Mouse (Mus musculus): ENCODE data around the gene Tas1r1.
A peak's percentile ranks its signal among the peaks of the same experiment; 100 is the strongest.
"Not testable (repeated sequence)": the region's sequence is repeated elsewhere in the genome, so short reads cannot be mapped to it uniquely, and the experiment has no call there.

The Tas1r1 gene

GRCm38 (mm10) chr4:152043171-152043570 lies 4.8 kb upstream of the Tas1r1 start:
- no peak for DNase-seq (ENCODE audit: low spot score in 2 of 2)

DNA sequence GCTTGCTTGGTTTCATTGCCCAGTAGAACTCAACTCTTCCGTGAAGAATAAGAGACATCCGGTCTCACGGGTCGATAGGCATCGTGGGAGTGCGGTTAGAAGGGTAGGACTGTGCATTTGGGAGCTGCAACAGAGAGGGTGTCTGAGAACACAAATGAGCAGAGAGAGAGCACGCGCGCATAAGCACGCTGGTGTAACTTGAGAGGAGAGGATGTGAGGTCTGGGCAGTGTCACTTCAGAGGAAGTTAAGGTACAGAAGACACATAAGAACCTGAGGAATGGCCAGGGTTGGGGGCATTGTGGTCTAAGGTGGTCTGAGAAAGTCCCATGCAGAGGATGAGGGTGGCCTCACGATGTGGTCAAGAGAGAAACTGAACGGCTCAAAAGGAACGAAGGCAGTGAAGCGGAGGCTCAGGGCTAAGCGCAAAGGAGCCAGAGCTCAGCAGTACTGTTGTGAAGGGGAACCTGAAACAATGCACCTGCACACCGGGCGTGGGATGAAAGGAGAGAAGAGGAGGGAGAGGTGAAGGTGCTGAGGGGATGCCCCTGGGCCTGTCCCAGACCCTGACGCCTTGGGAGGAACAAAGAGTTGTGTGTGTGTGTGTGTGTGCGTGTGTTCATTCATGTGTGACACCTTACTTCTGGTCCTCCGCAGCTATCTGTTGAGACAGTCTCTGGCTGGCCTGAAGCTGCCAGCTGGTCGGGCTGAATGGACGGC lies 3.7 kb upstream of the Tas1r1 start:
- DNase-seq (ENCODE audit: low spot score in 2 of 2), result no peak

- DNase-seq (ENCODE audit: low spot score in 2 of 2), result no peak
Measured at GRCm38 (mm10) chr4:152039831-152040310, 1.5 kb upstream of the Tas1r1 start.

GRCm38 (mm10) chr4:152038985-152039830 lies 840 bp upstream of the Tas1r1 start, which contains the start of gene Nol9:
Nol9 (plus strand) TSS chr4:152039321.
- peak; percentile 93 to 99 for DNase-seq (ENCODE audit: low spot score in 2 of 2)

DNA sequence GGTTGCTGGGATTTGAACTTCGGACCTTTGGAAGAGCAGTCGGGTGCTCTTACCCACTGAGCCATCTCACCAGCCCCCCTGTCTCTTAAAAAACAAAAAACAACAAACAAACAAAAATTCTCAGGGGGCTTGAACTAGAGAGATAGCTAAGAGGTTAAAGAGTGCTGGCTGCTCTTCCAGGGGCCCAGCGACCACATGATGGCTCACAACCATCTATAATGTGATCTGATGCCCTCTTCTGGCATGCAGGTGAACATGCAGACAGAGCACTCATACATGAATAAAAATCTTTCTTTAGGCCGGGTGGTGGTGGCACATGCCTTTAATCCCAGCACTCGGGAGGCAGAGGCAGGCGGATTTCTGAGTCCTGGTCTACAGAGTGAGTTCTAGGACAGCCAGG lies 1.9 kb downstream of the Tas1r1 start:
- not testable (repeated sequence) for DNase-seq (ENCODE audit: low spot score in 2 of 2)

DNA sequence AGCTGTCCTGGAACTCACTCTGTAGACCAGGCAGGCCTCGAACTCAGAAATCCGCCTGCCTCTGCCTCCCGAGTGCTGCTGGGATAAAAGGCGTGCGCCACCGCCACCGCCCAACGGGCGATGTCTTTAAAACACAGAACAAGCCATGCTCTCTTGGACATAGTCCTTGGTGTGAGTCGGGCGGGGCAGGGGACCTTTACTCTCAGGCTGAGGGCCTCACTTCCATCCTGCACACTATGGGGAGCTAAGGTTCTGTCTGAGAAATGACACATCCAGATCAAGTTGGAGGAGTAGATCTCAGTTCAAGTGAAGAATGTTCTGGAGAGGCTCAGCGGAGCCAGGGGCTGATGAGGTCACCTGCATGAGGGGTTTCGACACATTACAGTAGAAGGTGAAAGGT lies 5.4 kb downstream of the Tas1r1 start:
- no peak for DNase-seq (ENCODE audit: low spot score in 2 of 2)

GRCm38 (mm10) chr4:152029997-152030396 lies 8.4 kb downstream of the Tas1r1 start:
- DNase-seq (ENCODE audit: low spot score in 2 of 2), result no peak

DNA sequence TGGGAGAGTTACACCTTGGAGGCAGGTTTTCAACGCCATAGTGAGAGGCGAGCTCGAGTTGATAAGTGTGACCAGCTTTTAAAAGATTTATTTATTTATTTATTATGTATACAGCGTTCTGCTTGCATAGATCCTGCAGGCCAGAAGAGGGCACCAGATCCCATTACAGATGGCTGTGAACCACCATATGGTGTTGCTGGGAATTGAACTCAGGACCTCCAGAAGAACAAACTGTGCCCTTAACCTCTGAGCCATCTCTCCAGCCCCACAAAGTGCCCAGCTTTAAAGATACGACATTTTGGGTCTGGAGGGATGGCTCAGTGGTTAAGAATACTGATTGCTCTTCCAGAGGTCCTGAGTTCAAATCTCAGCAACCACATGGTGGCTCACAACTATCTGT lies 9.3 kb downstream of the Tas1r1 start:
- DNase-seq (ENCODE audit: low spot score in 2 of 2), result no peak

- DNase-seq (ENCODE audit: low spot score in 2 of 2), result no peak
Measured at GRCm38 (mm10) chr4:152028456-152028855, 9.9 kb downstream of the Tas1r1 start.

DNA sequence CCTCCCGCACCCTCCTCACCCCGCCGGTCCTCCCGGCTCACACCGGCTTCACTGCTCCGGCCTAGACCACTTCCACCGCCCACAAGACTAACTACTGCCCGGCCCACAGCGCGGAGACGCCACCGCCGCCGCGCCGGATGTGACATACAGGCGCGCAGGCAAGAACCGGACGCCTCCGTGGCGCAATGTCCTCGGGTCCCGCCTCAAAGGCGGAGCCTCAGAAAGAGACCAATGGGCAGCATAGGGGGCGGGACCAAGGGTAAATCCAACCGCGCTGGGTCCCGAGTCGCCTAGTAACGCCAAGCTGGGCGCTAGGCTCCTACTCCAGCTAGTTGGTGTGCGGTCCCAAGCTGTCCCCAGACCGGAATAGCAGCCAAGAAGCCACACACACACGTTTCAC lies 10.8 kb downstream of the Tas1r1 start, which contains the start of gene Zbtb48:
Gene Zbtb48 (minus strand): TSS at position 148 of the 400 bp plus-strand sequence.
- peak; percentile 95 to 96 for DNase-seq (ENCODE audit: low spot score in 2 of 2)

GRCm38 (mm10) chr4:152026751-152027508 lies 11.4 kb downstream of the Tas1r1 start:
- DNase-seq (ENCODE audit: low spot score in 2 of 2), result no peak

- DNase-seq (ENCODE audit: low spot score in 2 of 2), result no peak
Measured at GRCm38 (mm10) chr4:152024525-152024924, 13.8 kb downstream of the Tas1r1 start.

GRCm38 (mm10) chr4:152022506-152022905 lies 15.9 kb downstream of the Tas1r1 start:
- DNase-seq (ENCODE audit: low spot score in 2 of 2), result no peak

DNA sequence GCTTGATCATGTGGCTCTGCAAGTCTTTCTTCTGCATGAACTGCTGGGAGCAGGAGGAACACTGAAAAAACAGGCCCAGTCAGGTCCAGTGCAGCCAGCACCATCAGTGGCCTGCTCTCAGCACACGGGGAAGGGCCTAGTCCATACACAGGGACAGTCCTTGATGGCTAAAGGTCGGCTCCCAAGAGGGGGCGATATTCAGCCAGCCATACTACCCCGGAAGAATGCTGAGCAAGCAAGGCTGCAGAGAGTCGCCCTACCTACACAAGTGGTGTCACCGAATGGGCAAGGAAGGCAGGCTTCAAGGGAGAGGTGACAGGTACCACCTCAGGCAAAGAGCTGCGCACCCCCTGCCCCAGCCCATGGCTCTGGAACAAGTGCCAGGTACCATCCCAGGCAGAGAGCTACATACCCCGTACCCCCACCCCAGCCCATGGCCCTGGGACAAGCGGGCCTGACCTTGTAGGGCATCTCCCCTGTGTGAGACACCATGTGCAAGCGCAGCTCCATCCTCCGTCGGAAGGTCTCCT lies 16.7 kb downstream of the Tas1r1 start:
- no peak for DNase-seq (ENCODE audit: low spot score in 2 of 2)

DNA sequence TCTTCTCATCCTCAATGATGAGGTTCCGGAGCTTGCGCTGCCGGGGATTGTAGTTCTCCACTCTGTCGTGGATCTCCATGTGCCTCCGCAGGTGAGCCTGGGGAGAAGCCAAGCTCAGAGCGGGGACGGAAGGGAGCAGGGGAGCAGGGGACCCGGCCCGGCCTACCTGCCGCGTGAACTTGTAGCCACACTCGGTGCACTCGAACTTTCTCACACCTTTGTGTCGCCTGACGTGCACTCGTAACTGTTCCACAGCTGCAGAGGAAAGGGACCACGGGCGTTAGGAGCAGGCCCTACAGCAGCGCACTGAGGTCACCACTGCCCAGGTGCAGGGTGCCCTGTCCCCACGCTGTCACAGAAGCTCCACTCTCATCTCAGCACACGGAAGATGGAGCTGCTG lies 18.3 kb downstream of the Tas1r1 start:
- no peak for DNase-seq (ENCODE audit: low spot score in 2 of 2)

DNA sequence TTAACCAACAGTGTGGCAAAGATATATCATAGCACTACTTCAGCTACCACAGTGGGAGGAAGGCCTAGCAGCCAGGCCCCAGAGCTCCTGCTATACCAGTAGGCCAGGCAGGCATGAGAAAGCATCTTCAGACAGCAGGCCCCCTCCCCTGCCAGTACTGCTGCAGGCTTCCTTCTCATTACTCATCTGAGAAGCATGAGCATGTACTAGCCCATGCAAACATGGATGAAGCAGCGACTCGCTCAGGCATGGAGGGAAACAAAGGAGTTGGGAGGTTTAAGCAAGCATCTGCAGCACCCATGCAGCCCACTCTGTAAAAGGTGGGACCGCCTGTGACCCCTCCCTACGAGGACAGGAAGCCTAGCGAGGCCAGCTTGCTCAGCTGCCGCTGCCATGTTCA lies 19.3 kb downstream of the Tas1r1 start:
- no peak for DNase-seq (ENCODE audit: low spot score in 2 of 2)

- no peak for DNase-seq (ENCODE audit: low spot score in 2 of 2)
Measured at GRCm38 (mm10) chr4:152013036-152013813, 25.1 kb downstream of the Tas1r1 start.

- DNase-seq (ENCODE audit: low spot score in 2 of 2), result no peak
Measured at GRCm38 (mm10) chr4:152012109-152012508, 26.3 kb downstream of the Tas1r1 start.

GRCm38 (mm10) chr4:152011171-152011760 lies 27.1 kb downstream of the Tas1r1 start:
- DNase-seq (ENCODE audit: low spot score in 2 of 2), result no peak

- DNase-seq (ENCODE audit: low spot score in 2 of 2), result peak in 1 of 2 experiments; percentile 70
Measured at GRCm38 (mm10) chr4:152010707-152011134, 27.6 kb downstream of the Tas1r1 start.

Measured in spleen, postnatal 4 days (tissue).